Mouse (Mus musculus): ENCODE data around the gene Olfr645. TPM values are rescaled to one million over a fixed set of nuclear protein-coding genes. Genes with fewer than 3 reads are reported as not detected.

Olfr645 gene
- polyA plus RNA-seq, 1 experiment from 2014 or later: not detected

DNA sequence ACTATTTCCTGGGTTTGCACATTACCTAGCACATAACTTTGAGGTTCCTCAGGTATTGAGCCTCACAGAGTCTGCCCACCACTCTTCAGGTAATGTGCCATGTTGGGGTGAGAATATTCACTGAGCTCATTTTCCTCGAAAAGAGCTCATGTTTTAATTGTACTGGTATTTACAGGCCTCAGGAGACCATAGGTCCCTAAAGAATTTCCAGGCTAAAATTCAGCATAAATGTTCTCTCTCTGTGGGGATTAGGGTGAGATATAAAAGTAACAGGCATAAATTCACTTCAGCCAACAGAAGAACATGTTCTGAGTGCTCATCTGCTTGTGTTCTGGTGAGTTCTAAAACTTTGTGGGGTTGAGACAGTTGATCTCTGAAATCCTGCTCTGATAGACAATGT is 50.1 kb downstream of the Olfr645 start, which contains the start of gene Olfr641:
Gene Olfr641 (plus strand): TSS at position 301 of the 400 bp plus-strand sequence.
- no peak within 1 kb of the TSS for H3K4me3 ChIP-seq (ENCODE audit: low read depth, low read length)

More for the DNA sequence above, 50.1 kb downstream of the Olfr645 start, which contains the start of gene Olfr641:
- ATAC-seq (ENCODE audit: low FRiP score) (no peak), DNase-seq (ENCODE audit: low spot score, missing footprints) (no peak)
- Histone ChIP-seq H3K4me2 (no peak within 1 kb of the TSS), H3K27me3 (ENCODE audit: control insufficient read depth, insufficient read depth, low read length) (no peaks in the 10 kb centered on the region), H3K27ac (ENCODE audit: low read depth, low read length) (no peak within 1 kb of the TSS), H3K4me1 (ENCODE audit: control insufficient read depth, insufficient read depth, low read length) (no peaks in the 10 kb centered on the region), H3K9me3 (ENCODE audit: control insufficient read depth, low read length) (no peaks in the 10 kb centered on the region), H3K9ac (ENCODE audit: low read length) (no peak within 1 kb of the TSS), H3K36me3 (ENCODE audit: control insufficient read depth, insufficient read depth, low read length) (no peaks in the 10 kb centered on the region)
- 76% methylated on average over 1 of the region's 1 CpGs for WGBS

Other genes starting within 250 kb of the Olfr645 start
- gene Hbb-bh2, start 244.9 kb downstream of the Olfr645 start, polyA plus RNA-seq (2014; fragmentation: Nextera tagmentation; extraction: Ambion mirVana): not detected in 2 replicates
- 2,751 and 2,795 TPM in 2 replicates for gene Hbb-bh1, start 242.3 kb downstream of the Olfr645 start, polyA plus RNA-seq (2014; fragmentation: Nextera tagmentation; extraction: Ambion mirVana)
- gene Hbb-y, start 232.2 kb downstream of the Olfr645 start, polyA plus RNA-seq (2014; fragmentation: Nextera tagmentation; extraction: Ambion mirVana): 11,345 and 11,485 TPM in 2 replicates
- gene Olfr66, start 199.2 kb downstream of the Olfr645 start, polyA plus RNA-seq (2014; fragmentation: Nextera tagmentation; extraction: Ambion mirVana): not detected in 2 replicates
- gene Olfr64, start 191.0 kb downstream of the Olfr645 start, polyA plus RNA-seq (2014; fragmentation: Nextera tagmentation; extraction: Ambion mirVana): not detected in 2 replicates
- not detected in 2 replicates for gene Olfr65, start 182.0 kb downstream of the Olfr645 start, polyA plus RNA-seq (2014; fragmentation: Nextera tagmentation; extraction: Ambion mirVana)
- not detected in 2 replicates for gene Olfr631, start 156.6 kb downstream of the Olfr645 start, polyA plus RNA-seq (2014; fragmentation: Nextera tagmentation; extraction: Ambion mirVana)
- not detected in 2 replicates for gene Olfr632, start 151.1 kb downstream of the Olfr645 start, polyA plus RNA-seq (2014; fragmentation: Nextera tagmentation; extraction: Ambion mirVana)
- gene Olfr633, start 141.0 kb downstream of the Olfr645 start, polyA plus RNA-seq (2014; fragmentation: Nextera tagmentation; extraction: Ambion mirVana): not detected in 2 replicates
- 0.01 and 0.03 TPM in 2 replicates for gene Olfr635, start 114.3 kb downstream of the Olfr645 start, polyA plus RNA-seq (2014; fragmentation: Nextera tagmentation; extraction: Ambion mirVana)
- gene Olfr638, start 86.7 kb downstream of the Olfr645 start, polyA plus RNA-seq (2014; fragmentation: Nextera tagmentation; extraction: Ambion mirVana): not detected in 2 replicates
- gene Olfr639, start 68.2 kb downstream of the Olfr645 start, polyA plus RNA-seq (2014; fragmentation: Nextera tagmentation; extraction: Ambion mirVana): not detected in 2 replicates
- gene Olfr640, start 59.9 kb downstream of the Olfr645 start, polyA plus RNA-seq (2014; fragmentation: Nextera tagmentation; extraction: Ambion mirVana): not detected in 2 replicates
- gene Olfr641, start 50.0 kb downstream of the Olfr645 start, polyA plus RNA-seq (2014; fragmentation: Nextera tagmentation; extraction: Ambion mirVana): not detected in 2 replicates
- gene Olfr642, start 32.8 kb downstream of the Olfr645 start, polyA plus RNA-seq (2014; fragmentation: Nextera tagmentation; extraction: Ambion mirVana): not detected in 2 replicates
- not detected in 2 replicates for gene 4930516K23Rik, start 24.0 kb downstream of the Olfr645 start, polyA plus RNA-seq (2014; fragmentation: Nextera tagmentation; extraction: Ambion mirVana)
- gene Olfr644, start 13.6 kb downstream of the Olfr645 start, polyA plus RNA-seq (2014; fragmentation: Nextera tagmentation; extraction: Ambion mirVana): not detected in 2 replicates
- not detected in 2 replicates for gene Olfr646, start 19.4 kb upstream of the Olfr645 start, polyA plus RNA-seq (2014; fragmentation: Nextera tagmentation; extraction: Ambion mirVana)
- gene Ubqln5, start 44.4 kb upstream of the Olfr645 start, polyA plus RNA-seq (2014; fragmentation: Nextera tagmentation; extraction: Ambion mirVana): not detected in 2 replicates
- gene Olfr643, start 51.9 kb upstream of the Olfr645 start, polyA plus RNA-seq (2014; fragmentation: Nextera tagmentation; extraction: Ambion mirVana): not detected in 2 replicates
- gene Ubqln3, start 57.8 kb upstream of the Olfr645 start, polyA plus RNA-seq (2014; fragmentation: Nextera tagmentation; extraction: Ambion mirVana): not detected in 2 replicates
- not detected in 2 replicates for gene Ubqlnl, start 65.1 kb upstream of the Olfr645 start, polyA plus RNA-seq (2014; fragmentation: Nextera tagmentation; extraction: Ambion mirVana)
- not detected in 2 replicates for gene Olfm5, start 79.4 kb upstream of the Olfr645 start, polyA plus RNA-seq (2014; fragmentation: Nextera tagmentation; extraction: Ambion mirVana)
- 0.19 and 0.26 TPM in 2 replicates for gene Olfr648, start 97.9 kb upstream of the Olfr645 start, polyA plus RNA-seq (2014; fragmentation: Nextera tagmentation; extraction: Ambion mirVana)
- gene Olfr649, start 110.5 kb upstream of the Olfr645 start, polyA plus RNA-seq (2014; fragmentation: Nextera tagmentation; extraction: Ambion mirVana): not detected in 2 replicates
- 2.5 and 2.8 TPM in 2 replicates for gene Trim6, start 133.3 kb upstream of the Olfr645 start, polyA plus RNA-seq (2014; fragmentation: Nextera tagmentation; extraction: Ambion mirVana)
- 0.63 and 0.68 TPM in 2 replicates for gene Trim34a, start 159.0 kb upstream of the Olfr645 start, polyA plus RNA-seq (2014; fragmentation: Nextera tagmentation; extraction: Ambion mirVana)
- gene Trim5, start 202.6 kb upstream of the Olfr645 start, polyA plus RNA-seq (2014; fragmentation: Nextera tagmentation; extraction: Ambion mirVana): 0.40 TPM in 1 of 2 replicates, not detected in the other
- 1.9 and 2.1 TPM in 2 replicates for gene Trim12a, start 230.0 kb upstream of the Olfr645 start, polyA plus RNA-seq (2014; fragmentation: Nextera tagmentation; extraction: Ambion mirVana)
- not detected in 2 replicates for gene Trim34b, start 244.0 kb upstream of the Olfr645 start, polyA plus RNA-seq (2014; fragmentation: Nextera tagmentation; extraction: Ambion mirVana)

All from midbrain, embryonic 11.5 days (tissue).